Mouse (Mus musculus): ENCODE results near the gene Cmss1. TPM values are rescaled to one million over a fixed set of nuclear protein-coding genes. Genes with fewer than 3 reads are reported as not detected.

Cmss1 gene
- total RNA-seq, 2 experiments from 2014 or later: 38.5 to 39.4 TPM

DNA sequence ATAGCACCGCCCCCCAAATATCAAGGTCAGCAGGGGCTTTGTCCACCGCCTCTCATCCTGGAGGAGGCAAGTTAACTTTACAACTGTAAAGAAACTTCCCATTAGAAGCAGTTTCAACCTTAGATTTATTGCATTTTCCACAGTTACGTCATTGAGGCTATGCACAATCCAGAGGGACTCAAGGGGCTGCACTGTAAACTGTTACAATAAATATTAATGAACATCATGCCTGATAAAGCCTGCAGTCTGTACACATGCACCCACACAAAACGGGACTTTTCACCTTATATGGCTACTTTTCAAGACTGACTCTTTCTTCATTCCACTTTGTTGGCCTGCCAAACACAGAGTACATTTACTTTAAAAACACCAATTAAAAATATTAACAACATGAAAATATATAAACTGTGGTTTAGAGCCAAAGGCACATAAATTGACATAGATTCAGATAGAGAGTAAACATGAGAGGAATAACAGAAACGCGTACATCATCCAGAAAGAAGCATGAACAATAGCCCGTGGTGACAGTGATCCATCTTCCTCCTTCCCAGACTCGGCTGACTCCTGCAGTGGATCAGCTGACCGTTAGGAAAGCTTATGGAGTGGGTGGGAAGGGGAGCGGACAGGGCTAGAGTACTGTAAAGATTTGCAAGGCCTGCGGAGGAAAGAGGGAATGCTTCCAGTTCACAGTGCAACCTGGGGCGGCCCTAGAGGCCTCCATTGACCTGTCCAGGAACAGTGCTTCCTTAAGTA is 122.4 kb downstream of the Cmss1 start:
- DNase-seq: no peak
- intact Hi-C loops (cut with DNase I): no loop called here

- DNase-seq: no peak
Measured at GRCm38 (mm10) chr16:57483503-57483902, 123.2 kb downstream of the Cmss1 start.

GRCm38 (mm10) chr16:57482911-57483310 is 123.8 kb downstream of the Cmss1 start:
- DNase-seq: no peak
- intact Hi-C loops (cut with DNase I): no loop called here

More at GRCm38 (mm10) chr16:57483503-57483902, 123.2 kb downstream of the Cmss1 start:
- intact Hi-C loops (cut with DNase I): no loop called here

- intact Hi-C loops (cut with DNase I): no loop called here
- DNase-seq: no peak
Measured at GRCm38 (mm10) chr16:57482264-57482663, 124.4 kb downstream of the Cmss1 start.

DNA sequence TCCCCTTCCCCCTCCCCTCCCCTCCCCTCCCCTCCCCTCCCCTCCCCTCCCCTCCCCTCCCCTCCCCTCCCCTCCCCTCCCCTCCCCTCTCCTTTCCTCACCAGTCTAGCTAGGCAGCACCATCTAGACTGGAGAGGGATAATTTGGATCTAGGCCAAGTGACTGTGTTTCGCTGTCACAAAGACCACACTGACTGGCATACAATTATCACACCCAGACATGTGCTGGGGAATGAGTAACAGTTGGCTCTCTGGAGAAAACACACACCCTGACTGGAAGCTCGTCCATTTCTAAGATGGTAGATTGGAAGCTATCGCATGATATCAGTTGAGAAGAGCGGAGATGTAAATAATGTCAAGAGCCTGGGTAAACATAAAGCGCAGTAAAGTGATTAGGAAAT is 126.9 kb downstream of the Cmss1 start:
- intact Hi-C loops (cut with DNase I): no loop called here
- no peak for DNase-seq

DNA sequence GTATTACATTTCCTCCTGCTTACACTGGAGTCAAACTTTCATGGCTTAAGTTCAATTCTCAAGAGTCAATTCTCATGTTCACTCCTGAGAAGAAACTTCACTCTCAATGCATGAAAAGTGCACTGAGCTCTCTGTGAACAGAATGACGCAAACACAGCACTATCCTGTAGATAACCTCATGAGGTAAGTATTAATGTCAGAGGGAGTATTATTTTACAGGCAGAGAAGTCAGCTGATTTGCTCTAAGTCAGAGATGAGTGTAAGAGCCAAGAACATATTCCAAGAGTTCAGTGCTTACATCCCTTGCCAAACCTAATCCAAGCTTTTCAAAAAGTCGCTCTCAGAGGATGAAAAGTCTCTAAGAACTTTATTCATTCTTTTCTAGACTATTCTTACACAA is 128.2 kb downstream of the Cmss1 start:
- intact Hi-C loops (cut with DNase I): no loop called here
- no peak for DNase-seq

DNA sequence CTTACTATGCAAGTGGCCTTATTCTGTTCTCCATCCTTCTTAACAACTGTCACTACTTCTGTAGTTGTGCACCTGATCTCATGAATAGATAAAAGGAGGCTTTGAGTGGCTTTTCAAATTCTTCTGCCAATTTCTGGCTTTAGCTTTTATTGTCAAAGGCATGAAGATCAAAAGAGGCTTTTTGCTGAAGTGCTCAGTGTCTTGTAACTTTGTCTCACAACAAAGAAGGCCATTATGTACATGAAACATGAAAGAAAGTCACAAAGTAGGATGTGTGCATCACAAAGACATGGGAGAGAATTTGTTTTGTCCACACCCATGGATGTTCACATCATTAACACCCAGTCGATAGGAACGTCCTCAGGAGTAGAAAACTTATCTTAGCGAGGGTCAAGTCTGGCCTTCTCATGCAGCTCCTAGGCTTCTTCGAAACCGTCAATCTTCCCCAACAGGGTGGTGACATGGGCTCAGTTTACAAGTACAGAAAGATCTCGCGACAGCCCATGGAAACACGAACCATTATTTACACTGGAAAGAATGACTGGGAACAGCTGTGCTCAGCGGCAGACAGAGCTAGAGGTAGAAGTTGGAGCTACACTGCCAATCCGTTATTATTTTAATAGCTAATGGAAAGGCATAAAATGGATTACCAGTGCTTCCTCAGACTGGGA is 133.1 kb downstream of the Cmss1 start:
- intact Hi-C loops (cut with DNase I): no loop called here

DNA sequence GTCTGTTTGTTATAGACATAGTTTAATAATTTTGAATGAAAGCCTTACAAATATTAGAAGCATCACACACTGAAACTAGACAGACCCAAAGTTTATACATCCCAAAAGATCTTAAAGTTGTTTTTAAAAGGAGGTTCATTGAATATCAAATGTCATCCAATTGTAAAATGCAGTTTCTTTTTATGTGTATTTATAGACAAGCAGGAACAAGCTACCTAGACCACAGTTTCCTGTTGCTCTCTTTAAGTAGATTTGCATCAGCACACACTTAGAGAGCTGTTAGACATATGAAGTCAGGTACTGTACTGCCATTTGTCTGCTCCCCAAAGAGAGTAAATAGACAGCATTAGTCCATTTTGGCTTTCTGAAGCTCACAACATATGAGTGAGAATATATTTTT is 135.6 kb downstream of the Cmss1 start:
- intact Hi-C loops (cut with DNase I): no loop called here
- DNase-seq: no peak

More for the DNA sequence above, 133.1 kb downstream of the Cmss1 start:
- DNase-seq: no peak

GRCm38 (mm10) chr16:57470286-57470830 is 136.3 kb downstream of the Cmss1 start:
- no peak for DNase-seq
- intact Hi-C loops (cut with DNase I): no loop called here

DNA sequence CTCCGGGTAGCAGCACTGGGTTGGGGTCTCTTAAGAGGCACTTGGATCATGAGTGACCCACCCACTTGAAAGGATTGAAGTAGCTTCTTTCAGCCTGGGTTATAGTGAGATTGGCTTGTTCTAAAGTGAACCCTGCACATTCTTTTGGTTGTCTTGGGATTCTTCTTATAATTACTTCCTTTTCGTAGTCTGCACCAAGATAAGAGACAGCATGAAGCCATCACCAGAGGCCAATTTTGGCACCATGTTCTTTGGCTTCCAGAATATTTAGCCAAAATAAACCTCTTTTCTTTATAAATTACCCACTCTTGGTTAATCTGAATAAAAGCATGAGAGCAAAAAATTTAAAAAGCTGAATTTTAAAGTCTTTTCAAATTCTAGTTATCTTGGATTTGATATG is 136.8 kb downstream of the Cmss1 start:
- intact Hi-C loops (cut with DNase I): no loop called here
- no peak for DNase-seq

GRCm38 (mm10) chr16:57469301-57469700 is 137.4 kb downstream of the Cmss1 start:
- DNase-seq: no peak
- intact Hi-C loops (cut with DNase I): no loop called here

GRCm38 (mm10) chr16:57465386-57465913 is 141.2 kb downstream of the Cmss1 start:
- DNase-seq: no peak
- intact Hi-C loops (cut with DNase I): no loop called here

- DNase-seq: no peak
- intact Hi-C loops (cut with DNase I): no loop called here
Measured at GRCm38 (mm10) chr16:57456003-57456402, 150.7 kb downstream of the Cmss1 start.

DNA sequence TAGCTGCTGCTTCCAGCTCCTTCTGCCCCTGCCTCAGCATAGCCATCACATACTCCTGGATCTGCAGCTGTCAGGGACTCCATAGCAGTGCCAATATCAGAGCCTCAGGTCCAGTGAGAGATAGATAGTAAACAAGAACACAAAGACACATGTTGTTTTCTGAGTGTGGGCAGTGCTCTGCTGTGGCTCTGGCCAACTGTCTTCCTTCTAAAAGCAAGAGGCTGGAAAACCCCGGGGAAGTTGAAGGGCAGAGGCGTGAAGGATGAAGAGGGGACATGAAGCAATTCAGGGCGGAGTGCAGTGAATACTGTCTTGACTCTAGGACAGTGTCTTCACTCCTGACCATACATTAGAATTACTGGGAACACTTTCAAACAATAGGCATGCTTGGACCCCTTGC is 151.1 kb downstream of the Cmss1 start:
- no peak for DNase-seq
- intact Hi-C loops (cut with DNase I): no loop called here

DNA sequence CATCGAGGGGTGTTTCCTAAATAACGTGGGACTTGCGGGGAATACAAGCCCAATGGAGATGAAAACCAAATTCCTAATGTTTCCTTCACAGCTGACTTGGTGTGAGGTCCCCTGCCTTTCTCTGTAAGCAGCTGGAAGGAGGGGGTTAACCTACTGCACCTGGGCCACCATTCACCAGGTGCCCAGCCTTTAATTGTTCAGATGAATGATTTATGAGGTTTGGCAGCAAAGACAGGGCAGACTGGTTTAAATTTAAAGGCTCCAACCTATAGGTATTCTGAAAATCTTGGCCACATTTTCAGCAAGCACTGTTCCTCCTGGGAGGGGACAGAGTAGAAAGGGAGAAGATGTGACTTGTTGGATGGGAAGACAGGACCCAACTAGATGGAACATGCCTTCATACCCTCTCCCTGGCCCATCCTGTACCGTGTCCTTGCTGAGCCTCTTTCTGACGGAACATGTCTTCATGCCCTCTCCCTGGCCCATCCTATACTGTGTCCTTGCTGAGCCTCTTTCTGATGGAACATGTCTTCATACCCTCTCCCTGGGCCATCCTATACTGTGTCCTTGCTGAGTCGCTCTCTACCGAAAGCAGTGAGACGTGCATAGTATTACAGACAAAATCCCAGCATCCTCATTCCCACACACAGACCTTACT is 152.4 kb downstream of the Cmss1 start:
- intact Hi-C loops (cut with DNase I): no loop called here
- no peak for DNase-seq

DNA sequence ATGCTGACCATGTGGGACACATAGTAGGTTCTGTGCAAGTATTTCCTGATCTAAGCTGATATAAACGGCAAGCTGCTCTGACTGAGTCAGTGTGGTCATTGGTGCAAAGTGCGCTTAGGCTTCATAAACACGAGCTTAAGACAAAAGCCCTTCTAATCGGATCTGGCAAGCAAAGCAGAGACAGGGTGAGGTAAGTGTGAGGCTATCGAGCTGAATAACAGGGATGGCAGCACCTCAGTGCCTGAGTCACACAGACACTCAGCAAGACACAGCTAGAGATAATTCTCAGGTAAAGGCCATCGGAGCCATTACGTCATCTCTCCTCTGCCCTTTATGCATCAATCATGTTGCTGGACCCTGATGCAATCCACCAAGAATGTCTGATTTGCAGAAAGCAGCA is 153.7 kb downstream of the Cmss1 start:
- intact Hi-C loops (cut with DNase I): no loop called here
- DNase-seq: no peak

- intact Hi-C loops (cut with DNase I): no loop called here
- DNase-seq: no peak
Measured at GRCm38 (mm10) chr16:57445096-57446094, 161.3 kb downstream of the Cmss1 start.

DNA sequence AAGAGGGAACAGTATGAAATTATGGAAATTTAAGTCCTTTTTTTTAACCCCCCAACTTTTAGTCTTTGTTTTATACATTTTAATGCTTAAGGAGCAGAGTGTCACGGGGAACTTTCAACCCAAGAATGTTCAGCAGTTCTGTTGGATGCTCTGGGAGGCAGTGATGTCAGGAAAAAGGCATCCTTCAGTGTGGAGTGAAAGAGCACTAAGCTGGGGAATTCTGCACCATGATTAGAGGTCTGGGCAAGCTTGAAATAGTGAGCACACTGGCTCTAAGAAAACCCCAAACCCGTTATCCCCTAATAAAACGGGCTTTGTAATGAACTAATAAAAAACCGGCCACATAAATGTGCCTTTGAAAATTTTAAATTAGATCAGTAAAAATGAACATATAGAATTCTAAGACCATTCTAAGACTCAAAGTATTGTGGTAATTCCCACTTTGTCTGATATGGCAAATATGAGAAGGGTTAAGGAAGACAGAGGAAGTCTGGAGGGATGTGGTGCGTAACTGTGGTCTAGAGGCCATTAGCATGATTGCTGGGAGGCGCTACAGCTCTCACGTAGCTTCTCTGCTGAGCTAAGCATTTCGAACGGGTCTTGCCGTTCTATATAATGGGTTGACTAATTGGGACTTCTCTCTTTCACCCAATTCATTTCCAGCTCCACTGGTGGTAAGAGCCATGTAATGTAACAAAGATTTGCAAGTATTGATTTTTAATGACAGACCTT is 165.8 kb downstream of the Cmss1 start:
- intact Hi-C loops (cut with DNase I): no loop called here
- DNase-seq: no peak

DNA sequence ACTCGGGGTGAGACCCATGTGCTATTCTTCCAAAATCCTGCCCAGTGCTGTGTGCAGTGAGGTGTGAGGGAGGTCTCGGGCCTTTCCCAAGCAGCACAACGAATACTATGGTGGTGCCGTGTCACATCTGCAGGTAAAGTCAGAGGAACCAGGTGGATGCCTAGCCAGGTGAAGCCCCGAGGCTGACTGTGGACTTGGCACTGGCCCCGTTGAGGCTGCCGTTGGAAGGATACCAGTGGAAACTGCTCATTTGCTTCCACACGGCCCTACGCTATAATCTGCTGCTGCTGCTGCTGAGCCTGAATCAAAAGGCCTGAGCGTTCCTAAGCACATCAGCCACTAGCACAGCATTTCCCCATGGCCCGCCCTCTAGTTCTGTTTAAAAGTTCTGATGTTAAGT is 167.5 kb downstream of the Cmss1 start:
- intact Hi-C loops (cut with DNase I): no loop called here
- no peak for DNase-seq

Data from heart, postnatal 10 days (tissue).